In genomic region chr13:75204417-75204816, GRCm38 (mm10) we compare ENCODE assay signal across 10 mouse cellular contexts.
DNase-seq lines count a peak whose midpoint lies in the region; ATAC-seq and TF ChIP-seq lines count a peak whose summit lies in the region.
"Had no signal": no experiment of that assay in that cellular context is flagged by ENCODE, and none has a peak within 500 bp of the region (broad histone marks: within the 10 kb centered on the region; RNA-seq: fewer than 3 reads in every experiment).

No protein-coding gene starts in this region.

- H3K27me3 ChIP-seq in forebrain, embryonic 11.5 days (ENCODE audit: control insufficient read depth, insufficient read depth, low read length) = no peaks in the 10 kb centered on the region
- no peaks in the 10 kb centered on the region for H3K27me3 ChIP-seq in forebrain, embryonic 12.5 days
- no peaks in the 10 kb centered on the region for H3K27me3 ChIP-seq in limb, embryonic 14.5 days (ENCODE audit: control insufficient read depth, insufficient read depth, low read length)
- H3K27me3 ChIP-seq in limb, embryonic 10.5 days (ENCODE audit: low read depth, poor library complexity, severe bottlenecking) = no peaks in the 10 kb centered on the region
- H3K27me3 ChIP-seq in midbrain, embryonic 15.5 days (replicated peaks) = no peaks in the 10 kb centered on the region

- H3K9me3 ChIP-seq in forebrain, embryonic 11.5 days (ENCODE audit: control insufficient read depth, low read length) = no peaks in the 10 kb centered on the region
- no peaks in the 10 kb centered on the region for H3K9me3 ChIP-seq in forebrain, embryonic 12.5 days
- H3K9me3 ChIP-seq in limb, embryonic 14.5 days (ENCODE audit: control insufficient read depth, low read length) = no peaks in the 10 kb centered on the region
- no peaks in the 10 kb centered on the region for H3K9me3 ChIP-seq in limb, embryonic 10.5 days (replicated peaks)
- no peaks in the 10 kb centered on the region for H3K9me3 ChIP-seq in midbrain, embryonic 15.5 days

- H3K9ac ChIP-seq in forebrain, embryonic 11.5 days (ENCODE audit: low read length) = no peak overlapping the region
- H3K9ac ChIP-seq in forebrain, embryonic 12.5 days = no peak overlapping the region
- no peak overlapping the region for H3K9ac ChIP-seq in limb, embryonic 14.5 days (ENCODE audit: low read depth, low read length, severe bottlenecking)
- H3K9ac ChIP-seq in midbrain, embryonic 15.5 days = no peak overlapping the region

- no peaks in the 10 kb centered on the region for H3K36me3 ChIP-seq in forebrain, embryonic 11.5 days (ENCODE audit: control insufficient read depth, insufficient read depth, low read length)
- no peaks in the 10 kb centered on the region for H3K36me3 ChIP-seq in forebrain, embryonic 12.5 days (replicated peaks)
- no peaks in the 10 kb centered on the region for H3K36me3 ChIP-seq in limb, embryonic 14.5 days (ENCODE audit: control insufficient read depth, insufficient read depth, low read length)
- no peaks in the 10 kb centered on the region for H3K36me3 ChIP-seq in limb, embryonic 10.5 days
- H3K36me3 ChIP-seq in midbrain, embryonic 15.5 days (replicated peaks) = no peaks in the 10 kb centered on the region

- WGBS in forebrain, embryonic 11.5 days = 36% methylated on average over 2 of the region's 2 CpGs
- WGBS in forebrain, embryonic 12.5 days = 45% methylated on average over 2 of the region's 2 CpGs
- 21% methylated on average over 2 of the region's 2 CpGs for WGBS in limb, embryonic 14.5 days
- 43% methylated on average over 2 of the region's 2 CpGs for WGBS in limb, embryonic 10.5 days
- 33% methylated on average over 2 of the region's 2 CpGs for WGBS in midbrain, embryonic 15.5 days

- DNase-seq in forebrain, embryonic 11.5 days (ENCODE audit: low spot score) = no peak
- peak; percentile 21 for DNase-seq in limb, embryonic 14.5 days (ENCODE audit: low spot score)
- DNase-seq in limb, embryonic 10.5 days (ENCODE audit: low spot score) = no peak
- peak; percentile 61 for DNase-seq in adipocyte (ENCODE audit: low spot score)
- no peak for DNase-seq in thymus, postnatal 14 days
- DNase-seq in testis, postnatal 10 days (ENCODE audit: low spot score) = no peak
- DNase-seq: kidney, postnatal 10 days; right cerebral cortex, postnatal 14 days had no signal

- TF ChIP-seq POLR2A in limb, embryonic 14.5 days (IDR thresholded peaks at IDR 0.05; ENCODE audit: borderline replicate concordance, extremely low read depth, insufficient read depth, insufficient read length) = no peak

- H3K4me1 ChIP-seq in forebrain, embryonic 11.5 days (replicated peaks; ENCODE audit: control insufficient read depth, insufficient read depth, low read length) = no peaks in the 10 kb centered on the region
- no peaks in the 10 kb centered on the region for H3K4me1 ChIP-seq in forebrain, embryonic 12.5 days
- no peaks in the 10 kb centered on the region for H3K4me1 ChIP-seq in limb, embryonic 14.5 days (ENCODE audit: control insufficient read depth, insufficient read depth, low read length)
- no peaks in the 10 kb centered on the region for H3K4me1 ChIP-seq in limb, embryonic 10.5 days
- H3K4me1 ChIP-seq in midbrain, embryonic 15.5 days = no peaks in the 10 kb centered on the region

- no peak overlapping the region for H3K4me3 ChIP-seq in forebrain, embryonic 11.5 days (ENCODE audit: low read depth, low read length)
- H3K4me3 ChIP-seq in forebrain, embryonic 12.5 days (replicated peaks) = no peak overlapping the region
- no peak overlapping the region for H3K4me3 ChIP-seq in limb, embryonic 14.5 days (replicated peaks; ENCODE audit: low read length)
- no peak overlapping the region for H3K4me3 ChIP-seq in limb, embryonic 10.5 days
- no peak overlapping the region for H3K4me3 ChIP-seq in midbrain, embryonic 15.5 days

- no peak overlapping the region for H3K27ac ChIP-seq in forebrain, embryonic 11.5 days (ENCODE audit: low read depth, low read length)
- no peak overlapping the region for H3K27ac ChIP-seq in forebrain, embryonic 12.5 days
- H3K27ac ChIP-seq in limb, embryonic 14.5 days (replicated peaks; ENCODE audit: low read depth, low read length) = no peak overlapping the region
- no peak overlapping the region for H3K27ac ChIP-seq in limb, embryonic 10.5 days
- H3K27ac ChIP-seq in midbrain, embryonic 15.5 days = no peak overlapping the region

- ATAC-seq in forebrain, embryonic 11.5 days (replicated peaks; ENCODE audit: low FRiP score) = 0 out of 2 replicates have a peak, but pooled peaks have one; percentile 7
- no peak for ATAC-seq in forebrain, embryonic 12.5 days (ENCODE audit: low FRiP score)
- ATAC-seq in limb, embryonic 14.5 days (ENCODE audit: low FRiP score, low read depth) = no peak
- peak; percentile 83 for ATAC-seq in midbrain, embryonic 15.5 days (replicated peaks)

- no peak overlapping the region for H3K4me2 ChIP-seq in forebrain, embryonic 11.5 days (ENCODE audit: low read depth, low read length, severe bottlenecking)
- H3K4me2 ChIP-seq in forebrain, embryonic 12.5 days = no peak overlapping the region
- no peak overlapping the region for H3K4me2 ChIP-seq in limb, embryonic 14.5 days (replicated peaks; ENCODE audit: low read depth, low read length, severe bottlenecking)
- no peak overlapping the region for H3K4me2 ChIP-seq in midbrain, embryonic 15.5 days

Comparison
In these comparisons a context has a peak if more than half of its experiments do, and no peak if none do; other contexts are left out.
1. ATAC-seq: peak in forebrain, embryonic 11.5 days (single experiment) and midbrain, embryonic 15.5 days (single experiment); none in forebrain, embryonic 12.5 days (single experiment) and limb, embryonic 14.5 days (single experiment).
2. DNase-seq: peak in limb, embryonic 14.5 days (single experiment) and adipocyte (single experiment); none in forebrain, embryonic 11.5 days (single experiment), limb, embryonic 10.5 days (single experiment), thymus, postnatal 14 days (single experiment) and testis, postnatal 10 days (single experiment).